Mouse (Mus musculus): ENCODE measurements around the gene Dtx2.

- no peak for TF ChIP-seq CTCF (IDR thresholded peaks at IDR 0.05; ENCODE audit: low read depth)
- TF ChIP-seq EP300 (optimal IDR thresholded peaks at IDR 0.05): peak; percentile 78
Measured at GRCm38 (mm10) chr5:135957207-135957974, 37.2 kb upstream of the Dtx2 start.

All from stomach, postnatal 0 days (tissue).